Mouse (Mus musculus) forebrain, postnatal 0 days (tissue): Measurements from ENCODE around the gene Ppp3ca. TPM values are rescaled to one million over a fixed set of nuclear protein-coding genes. Genes with fewer than 3 reads are reported as not detected.

ENCODE experiments used
- ATAC-seq: fragments of 200-750 bp; cut with Nextera tagmentation; 2 replicates; pipeline ENCODE4 v1.8.0; 2017; ENCODE audit warnings: mild to moderate bottlenecking, moderate library complexity
- DNase-seq: peaks from one replicate; pipeline ENCODE4 v3.0.0-alpha.2; 2015
- H3K27ac ChIP-seq: fragments of 300-500 bp; sonication (generic); 2 replicates; pipeline ENCODE4 v1.5.1; 2014; ENCODE audit warnings: low read depth, mild to moderate bottlenecking, antibody characterized with exemption, low read length, moderate library complexity, mixed read lengths
- H3K27me3 ChIP-seq: fragments of 300-500 bp; sonication (generic); 2 replicates; pipeline ENCODE4 v1.6.1; 2014; ENCODE audit warnings: mild to moderate bottlenecking, low read length, mixed read lengths; ENCODE audit not compliant: insufficient read depth
- H3K36me3 ChIP-seq: fragments of 300-500 bp; sonication (generic); 2 replicates; pipeline ENCODE4 v1.6.1; 2014; ENCODE audit warnings: mild to moderate bottlenecking, moderate library complexity; ENCODE audit not compliant: insufficient read depth
- H3K4me1 ChIP-seq: fragments of 300-500 bp; sonication (generic); 2 replicates; pipeline ENCODE4 v1.6.1; 2014; ENCODE audit warnings: antibody characterized with exemption; ENCODE audit not compliant: insufficient read depth
- H3K4me2 ChIP-seq: fragments of 300-500 bp; sonication (generic); 2 replicates; pipeline ENCODE4 v1.6.1; 2014; ENCODE audit warnings: low read depth, mild to moderate bottlenecking, moderate library complexity
- H3K4me3 ChIP-seq: fragments of 300-500 bp; sonication (generic); 2 replicates; pipeline ENCODE4 v1.5.1; 2014; ENCODE audit warnings: low read depth, low read length, mixed read lengths
- H3K9ac ChIP-seq: fragments of 300-500 bp; sonication (generic); 2 replicates; pipeline ENCODE4 v1.6.1; 2014; ENCODE audit warnings: mild to moderate bottlenecking
- H3K9me3 ChIP-seq: fragments of 300-500 bp; sonication (generic); 2 replicates; pipeline ENCODE4 v1.6.1; 2016; ENCODE audit warnings: low read length
- CTCF ChIP-seq: sonication (generic); IDR thresholded peaks from 2 replicates; pipeline ENCODE4 v1.5.1; 2016; ENCODE audit warnings: antibody characterized with exemption, control low read depth, low read depth
- WGBS: fragments of 180-500 bp; shearing (Covaris S2); extraction: QIAGEN DNeasy Blood & Tissue Kit; methylation state at CpG from one replicate; pipeline ENCODE4 v1.1.7; 2014; 5-methylcytosine and 5-hydroxymethylcytosine counted together
- polyA plus RNA-seq: library from polyadenylated mRNA; unstranded; fragments of >200 nt; fragmentation: Nextera tagmentation; extraction: Ambion mirVana; gene quantifications from 2 replicates; pipeline ENCODE4 v1.2.1, GENCODE M21; 2015
- total RNA-seq: library from RNA; depleted of rRNA; stranded (reverse); fragments of >200 nt; gene quantifications from 2 replicates; pipeline ENCODE4 v1.2.3, GENCODE M21; 2014

Gene Ppp3ca
- total and polyA plus RNA-seq, 2 experiments from 2014 or later: 223 to 231 TPM

- Histone ChIP-seq H3K4me1 (no peaks in the 10 kb centered on the region), H3K36me3 (no peaks in the 10 kb centered on the region), H3K4me2 (no peak overlapping the region), H3K27me3 (no peaks in the 10 kb centered on the region), H3K9ac (no peak overlapping the region), H3K27ac (no peak overlapping the region), H3K9me3 (no peaks in the 10 kb centered on the region), H3K4me3 (no peak overlapping the region)
- DNase-seq (no peak), ATAC-seq (no peak)
- no peak for TF ChIP-seq CTCF
- 55% methylated on average over 11 of the region's 11 CpGs for WGBS
These were observed 30.6 kb downstream of the Ppp3ca start for GRCm38 (mm10) chr3:136700447-136701009.

- no peak overlapping the region for H3K9ac ChIP-seq
- DNase-seq (no peak), ATAC-seq (no peak)
- H3K27me3 ChIP-seq: no peaks in the 10 kb centered on the region
- no peaks in the 10 kb centered on the region for H3K4me1 ChIP-seq
- 57% methylated on average over 2 of the region's 2 CpGs for WGBS
- no peak overlapping the region for H3K4me3 ChIP-seq
- H3K4me2 ChIP-seq: no peak overlapping the region
- H3K9me3 ChIP-seq: no peaks in the 10 kb centered on the region
- H3K27ac ChIP-seq: no peak overlapping the region
- no peak for TF ChIP-seq CTCF
- H3K36me3 ChIP-seq: no peaks in the 10 kb centered on the region
These were observed 32.9 kb downstream of the Ppp3ca start for GRCm38 (mm10) chr3:136702861-136703260.

- DNase-seq (no peak), ATAC-seq (no peak)
- H3K4me1 ChIP-seq: no peaks in the 10 kb centered on the region
- no peak for TF ChIP-seq CTCF
- H3K4me3 ChIP-seq: no peak overlapping the region
- H3K27ac ChIP-seq: no peak overlapping the region
- H3K9ac ChIP-seq: no peak overlapping the region
- no peak overlapping the region for H3K4me2 ChIP-seq
- WGBS: 74% methylated on average over 12 of the region's 12 CpGs
- no peaks in the 10 kb centered on the region for H3K36me3 ChIP-seq
- H3K27me3 ChIP-seq: no peaks in the 10 kb centered on the region
- H3K9me3 ChIP-seq: no peaks in the 10 kb centered on the region
These were observed 34.8 kb downstream of the Ppp3ca start for GRCm38 (mm10) chr3:136704515-136705247.

- H3K27me3 ChIP-seq: no peaks in the 10 kb centered on the region
- no peaks in the 10 kb centered on the region for H3K36me3 ChIP-seq
- TF ChIP-seq CTCF: no peak
- H3K9me3 ChIP-seq: no peaks in the 10 kb centered on the region
- no peak overlapping the region for H3K4me3 ChIP-seq
- no peak for ATAC-seq
- H3K4me1 ChIP-seq: no peaks in the 10 kb centered on the region
- WGBS: 73% methylated on average over 4 of the region's 4 CpGs
- no peak for DNase-seq
- H3K4me2 ChIP-seq: no peak overlapping the region
- no peak overlapping the region for H3K9ac ChIP-seq
- no peak overlapping the region for H3K27ac ChIP-seq
These were observed 36.1 kb downstream of the Ppp3ca start for GRCm38 (mm10) chr3:136706048-136706447.

- ATAC-seq (no peak), DNase-seq (no peak)
- Histone ChIP-seq H3K4me2 (no peak overlapping the region), H3K27ac (no peak overlapping the region), H3K9ac (no peak overlapping the region), H3K4me1 (no peaks in the 10 kb centered on the region), H3K27me3 (no peaks in the 10 kb centered on the region), H3K4me3 (no peak overlapping the region), H3K36me3 (no peaks in the 10 kb centered on the region; the same call in 1 of the 2 replicates), H3K9me3 (no peaks in the 10 kb centered on the region)
- 83% methylated on average over 7 of the region's 7 CpGs for WGBS
- TF ChIP-seq CTCF: no peak
These were observed 36.8 kb downstream of the Ppp3ca start for GRCm38 (mm10) chr3:136706771-136707170.

GRCm38 (mm10) chr3:136707222-136708019, 37.5 kb downstream of the Ppp3ca start:
- H3K4me3 ChIP-seq: no peak overlapping the region
- H3K27ac ChIP-seq: no peak overlapping the region
- no peaks in the 10 kb centered on the region for H3K9me3 ChIP-seq
- no peaks in the 10 kb centered on the region for H3K4me1 ChIP-seq
- no peaks in the 10 kb centered on the region for H3K27me3 ChIP-seq
- ATAC-seq (no peak), DNase-seq (no peak)
- no peak for TF ChIP-seq CTCF
- no peak overlapping the region for H3K4me2 ChIP-seq
- no peaks in the 10 kb centered on the region; the same call in 1 of the 2 replicates for H3K36me3 ChIP-seq
- H3K9ac ChIP-seq: no peak overlapping the region
- WGBS: 42% methylated on average over 3 of the region's 3 CpGs

GRCm38 (mm10) chr3:136708230-136708629, 38.3 kb downstream of the Ppp3ca start:
- no peak for TF ChIP-seq CTCF
- ATAC-seq: no peak

More at GRCm38 (mm10) chr3:136708230-136708629, 38.3 kb downstream of the Ppp3ca start:
- Histone ChIP-seq H3K4me1 (no peaks in the 10 kb centered on the region), H3K27me3 (no peaks in the 10 kb centered on the region), H3K9ac (no peak overlapping the region), H3K4me2 (no peak overlapping the region), H3K36me3 (no peaks in the 10 kb centered on the region; the same call in 1 of the 2 replicates), H3K4me3 (no peak overlapping the region), H3K9me3 (no peaks in the 10 kb centered on the region), H3K27ac (no peak overlapping the region)
- DNase-seq: no peak
- 62% methylated on average over 1 of the region's 1 CpGs for WGBS
